Mouse (Mus musculus) C2C12 (cell line): ENCODE measurements around the gene Prr3. TPM values are rescaled to one million over a fixed set of nuclear protein-coding genes. Genes with fewer than 3 reads are reported as not detected.
A peak's percentile ranks its signal among the peaks of the same experiment; 100 is the strongest.
"Not testable (repeated sequence)": the region's sequence is repeated elsewhere in the genome, so short reads cannot be mapped to it uniquely, and the experiment has no call there.

Experiments used
- H3K27me3 ChIP-seq: one replicate; pipeline ENCODE4 v1.6.1; 2011; ENCODE audit not compliant: control insufficient read depth, insufficient read depth, insufficient read length
- H3K36me3 ChIP-seq: one replicate; pipeline ENCODE4 v1.6.1; 2011; ENCODE audit not compliant: control insufficient read depth, insufficient read depth
- H3K4me3 ChIP-seq: one replicate; pipeline ENCODE4 v1.5.1; 2011; ENCODE audit warnings: mild to moderate bottlenecking, control low read depth; ENCODE audit not compliant: poor library complexity, insufficient read depth, severe bottlenecking
- H3K79me2 ChIP-seq: one replicate; pipeline ENCODE4 v1.6.1; 2011; ENCODE audit not compliant: control insufficient read depth, insufficient read depth
- H3K79me3 ChIP-seq: one replicate; pipeline ENCODE4 v1.6.1; 2011; ENCODE audit warnings: low read depth, control low read depth
- H3ac ChIP-seq: one replicate; pipeline ENCODE3; 2011; ENCODE audit warnings: low read depth; ENCODE audit not compliant: control insufficient read depth, insufficient read length
- CEBPB ChIP-seq: IDR thresholded peaks from one replicate; pipeline ENCODE4 v1.6.1; 2011; ENCODE audit warnings: low read depth, mild to moderate bottlenecking, control low read depth, moderate library complexity
- CTCF ChIP-seq: IDR thresholded peaks from one replicate; pipeline ENCODE4 v1.5.1; 2011; ENCODE audit not compliant: control insufficient read depth, insufficient read depth, insufficient read length
- FOSL1 ChIP-seq: IDR thresholded peaks from one replicate; pipeline ENCODE4 v1.8.0; 2011; ENCODE audit warnings: mild to moderate bottlenecking, low read length; ENCODE audit not compliant: poor library complexity, insufficient read depth, severe bottlenecking
- MAX ChIP-seq: IDR thresholded peaks from one replicate; pipeline ENCODE4 v1.6.1; 2011; ENCODE audit warnings: mild to moderate bottlenecking, control low read depth
- MYOD1 ChIP-seq: IDR thresholded peaks from one replicate; pipeline ENCODE4 v1.6.1; 2011; ENCODE audit warnings: low read depth; ENCODE audit not compliant: control insufficient read depth, insufficient read length
- MYOG ChIP-seq: IDR thresholded peaks from one replicate; pipeline ENCODE4 v1.6.1; 2011; ENCODE audit not compliant: control insufficient read depth, insufficient read length; ENCODE audit errors: extremely low read depth
- USF1 ChIP-seq: IDR thresholded peaks from one replicate; pipeline ENCODE4 v1.6.1; 2011; ENCODE audit warnings: low read depth, mild to moderate bottlenecking, control low read depth, moderate library complexity
- polyA plus RNA-seq: library from polyadenylated mRNA; unstranded; fragments of >200 nt; fragmentation: generic; extraction: Trizol; gene quantifications from one replicate; pipeline ENCODE4 v1.2.1, GENCODE M21; 2012; ENCODE audit warnings: missing spikeins

The Prr3 gene
- polyA plus RNA-seq, 1 experiment = 13.7 TPM

- Histone ChIP-seq H3K79me2 (no peaks in the 10 kb centered on the region), H3K79me3 (no peaks in the 10 kb centered on the region), H3ac (no peak overlapping the region), H3K4me3 (no peak overlapping the region), H3K36me3 (peaks cover 86% of the 10 kb centered on the region), H3K27me3 (no peaks in the 10 kb centered on the region)
- TF ChIP-seq MAX (no peak), USF1 (no peak), MYOD1 (no peak), FOSL1 (no peak), MYOG (no peak), CEBPB (no peak), CTCF (no peak)
Measured at GRCm38 (mm10) chr17:35958533-35959223, 21.4 kb downstream of the Prr3 start.

DNA sequence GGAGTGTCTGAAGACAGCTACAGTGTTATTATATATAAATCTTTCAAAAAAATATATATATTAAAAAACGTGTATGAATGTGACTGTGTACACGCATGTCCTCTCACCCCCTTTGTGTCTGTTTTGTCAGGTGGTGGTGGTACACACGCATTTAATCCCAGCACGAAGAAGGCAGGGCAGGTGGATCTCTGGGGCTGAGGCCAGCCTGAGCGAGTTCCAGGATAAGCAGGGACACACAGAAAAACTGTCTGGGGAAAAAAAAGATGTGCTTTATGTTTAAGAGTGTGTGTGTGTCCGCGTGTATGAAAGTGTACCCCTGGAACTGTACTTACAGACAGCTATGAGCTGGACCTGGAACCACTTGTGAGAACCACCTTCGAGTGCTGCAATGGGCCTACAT lies 25.4 kb downstream of the Prr3 start:
- Histone ChIP-seq H3K79me2 (no peaks in the 10 kb centered on the region), H3ac (no peak overlapping the region), H3K79me3 (no peaks in the 10 kb centered on the region), H3K4me3 (no peak overlapping the region), H3K27me3 (no peaks in the 10 kb centered on the region), H3K36me3 (peaks cover 47% of the 10 kb centered on the region)
- TF ChIP-seq MYOG = no peak
- no peak for TF ChIP-seq USF1
- no peak for TF ChIP-seq FOSL1
- TF ChIP-seq MYOD1 = no peak
- no peak for TF ChIP-seq CEBPB
- no peak for TF ChIP-seq MAX

- H3K79me3 ChIP-seq, H3K27me3 ChIP-seq, H3K79me2 ChIP-seq, H3K4me3 ChIP-seq, H3ac ChIP-seq: not testable (repeated sequence)
- H3K36me3 ChIP-seq = peaks cover 27% of the 10 kb centered on the region
Measured at GRCm38 (mm10) chr17:35952559-35952958, 27.5 kb downstream of the Prr3 start.

DNA sequence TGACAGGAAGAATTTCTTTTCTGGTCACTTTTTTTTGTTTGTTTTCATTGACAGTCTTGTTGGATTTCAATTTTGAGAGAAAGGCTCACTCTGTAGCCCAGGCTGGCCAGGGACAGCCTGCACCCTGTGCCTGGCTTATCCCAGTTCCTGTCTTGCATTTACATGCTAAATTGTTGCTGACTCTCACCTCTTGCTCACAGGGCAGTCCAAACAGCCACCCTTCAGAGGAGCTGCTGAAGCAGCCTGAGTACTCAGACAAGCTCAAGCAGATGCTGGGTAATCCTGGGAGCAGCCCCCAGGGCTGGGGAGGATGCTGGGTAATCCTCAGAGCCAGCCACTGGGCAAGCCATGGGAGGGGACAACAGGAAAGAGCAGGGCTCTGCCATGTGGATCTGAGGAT lies 29.1 kb downstream of the Prr3 start:
- not testable (repeated sequence) for H3K4me3 ChIP-seq, H3K27me3 ChIP-seq, H3K79me3 ChIP-seq, H3K79me2 ChIP-seq, H3ac ChIP-seq
- peaks cover 11% of the 10 kb centered on the region for H3K36me3 ChIP-seq

- H3K27me3 ChIP-seq = no peaks in the 10 kb centered on the region
- no peak overlapping the region for H3K4me3 ChIP-seq
- H3K36me3 ChIP-seq = no peaks in the 10 kb centered on the region
- no peaks in the 10 kb centered on the region for H3K79me2 ChIP-seq
- H3K79me3 ChIP-seq = no peaks in the 10 kb centered on the region
- no peak overlapping the region for H3ac ChIP-seq
- TF ChIP-seq CEBPB (no peak), FOSL1 (no peak)
Measured at GRCm38 (mm10) chr17:35939941-35940340, 40.1 kb downstream of the Prr3 start.

DNA sequence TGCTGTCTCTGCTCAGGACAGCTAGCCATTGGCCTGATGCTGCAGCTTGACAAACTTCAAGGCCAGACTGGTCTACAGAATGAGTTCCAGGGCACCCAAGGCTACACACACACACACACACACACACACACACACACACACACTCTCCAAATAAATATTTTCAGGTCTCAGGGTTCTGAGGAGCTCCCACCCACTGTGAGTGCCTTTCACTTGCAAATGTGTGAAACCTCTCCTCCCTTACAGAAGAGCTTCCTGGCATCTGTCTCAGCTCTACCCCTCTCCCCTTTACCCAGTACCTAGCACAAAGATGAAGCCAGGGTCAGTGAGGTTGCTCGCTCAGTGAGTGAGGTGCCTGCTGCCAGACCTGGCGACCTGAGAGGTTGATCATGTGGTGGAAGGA lies 40.9 kb downstream of the Prr3 start:
- H3K4me3 ChIP-seq = no peak overlapping the region

DNA sequence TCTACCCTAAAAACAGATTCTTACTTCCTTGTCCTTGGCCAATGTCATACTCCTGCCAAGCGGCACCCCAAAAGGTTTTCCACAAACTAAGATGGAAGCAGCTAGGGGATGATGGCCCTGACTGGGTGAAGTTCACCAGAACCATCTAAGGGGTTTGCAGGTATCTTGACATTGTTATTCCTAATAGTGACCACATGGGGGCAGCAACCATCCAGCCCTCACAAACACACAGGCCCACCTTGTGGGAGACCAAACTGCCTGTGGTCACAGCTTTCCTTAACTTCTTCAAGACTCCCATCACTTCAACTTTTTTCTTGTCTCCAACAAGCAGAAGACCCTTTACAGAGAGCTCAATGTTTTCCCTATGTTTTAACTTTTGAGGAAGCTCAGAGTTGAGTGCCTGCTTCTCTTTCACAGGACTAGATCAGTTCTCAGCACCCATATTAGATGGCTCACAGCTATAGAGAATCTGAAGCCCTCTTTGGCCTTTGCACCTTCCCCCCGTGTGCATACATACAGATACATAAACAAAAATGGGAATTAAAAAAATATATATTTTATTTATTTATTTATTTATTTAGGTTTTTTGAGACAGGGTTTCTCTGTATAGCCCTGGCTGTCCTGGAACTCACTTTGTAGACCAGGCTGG lies 42.2 kb downstream of the Prr3 start:
- Histone ChIP-seq H3K79me2 (no peaks in the 10 kb centered on the region), H3K36me3 (peaks cover under 1% of the 10 kb centered on the region)

More for the DNA sequence above, 40.9 kb downstream of the Prr3 start:
- TF ChIP-seq MYOG (no peak), CEBPB (no peak), USF1 (no peak), MYOD1 (no peak)
- Histone ChIP-seq H3K36me3 (no peaks in the 10 kb centered on the region), H3K79me2 (no peaks in the 10 kb centered on the region), H3ac (no peak overlapping the region), H3K27me3 (no peaks in the 10 kb centered on the region), H3K79me3 (no peaks in the 10 kb centered on the region)

DNA sequence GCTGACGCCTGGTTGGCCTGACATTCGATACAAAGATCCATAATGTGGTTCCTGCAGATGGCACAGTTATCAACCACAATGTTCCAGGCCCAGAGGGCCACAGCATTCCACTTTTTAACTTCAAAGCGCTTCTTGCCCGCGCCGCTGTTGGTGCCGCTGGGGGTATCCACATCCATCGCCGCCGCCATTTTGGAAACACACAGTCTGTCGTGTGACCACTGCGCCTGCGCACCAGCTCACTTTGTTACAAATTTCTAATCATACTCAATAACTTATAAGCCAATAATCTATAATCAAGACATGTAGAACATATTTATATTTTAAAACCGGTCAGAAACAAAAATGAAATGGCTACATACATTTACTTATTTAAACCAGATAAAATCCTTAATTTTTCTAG lies 44.3 kb downstream of the Prr3 start:
- not testable (repeated sequence) for H3K4me3 ChIP-seq, H3K79me2 ChIP-seq, H3K27me3 ChIP-seq, H3ac ChIP-seq, H3K79me3 ChIP-seq
- peaks cover 11% of the 10 kb centered on the region for H3K36me3 ChIP-seq

More for the DNA sequence above, 42.2 kb downstream of the Prr3 start:
- Histone ChIP-seq H3K79me3 (no peaks in the 10 kb centered on the region), H3ac (no peak overlapping the region), H3K27me3 (no peaks in the 10 kb centered on the region), H3K4me3 (no peak overlapping the region)
- peak; percentile 23 for TF ChIP-seq CTCF
- no peak for TF ChIP-seq CEBPB
